Mouse (Mus musculus) R1 (cell line): ENCODE measurements at regions not wholly inside any gene's neighbourhood (a gene's known extent, or its start where the extent isn't known, plus 50 kb on each side); places are given as distances from the start of the nearest gene placed in this dataset.

ENCODE experiments used
- DNase-seq: peaks from one replicate; pipeline ENCODE4 v3.0.0-alpha.2; 2018; ENCODE audit warnings: low read depth, low spot score

GRCm38 (mm10) chr13:80946034-80946433 is 62.9 kb downstream of the Arrdc3 start:
- no peak for DNase-seq

GRCm38 (mm10) chr13:80947705-80948104 is 64.5 kb downstream of the Arrdc3 start:
- DNase-seq, result no peak

GRCm38 (mm10) chr13:80949133-80949697 is 66.0 kb downstream of the Arrdc3 start:
- no peak for DNase-seq

GRCm38 (mm10) chr13:80950239-80950638 is 67.1 kb downstream of the Arrdc3 start:
- no peak for DNase-seq

- no peak for DNase-seq
Measured at GRCm38 (mm10) chr13:80950803-80951202, 67.6 kb downstream of the Arrdc3 start.

- DNase-seq, result no peak
Measured at GRCm38 (mm10) chr13:80951327-80951726, 68.1 kb downstream of the Arrdc3 start.

GRCm38 (mm10) chr13:80952851-80953250 is 69.7 kb downstream of the Arrdc3 start:
- DNase-seq, result no peak

- DNase-seq, result no peak
Measured at GRCm38 (mm10) chr13:80954059-80954645, 71.0 kb downstream of the Arrdc3 start.

- no peak for DNase-seq
Measured at GRCm38 (mm10) chr13:80956966-80957365, 73.8 kb downstream of the Arrdc3 start.

GRCm38 (mm10) chr13:80957419-80958139 is 74.4 kb downstream of the Arrdc3 start:
- DNase-seq, result no peak

- DNase-seq, result no peak
Measured at GRCm38 (mm10) chr13:80959763-80960162, 76.6 kb downstream of the Arrdc3 start.

- no peak for DNase-seq
Measured at GRCm38 (mm10) chr13:80961985-80962617, 78.9 kb downstream of the Arrdc3 start.

- peak; percentile 61 for DNase-seq
Measured at GRCm38 (mm10) chr13:80962789-80963590, 79.8 kb downstream of the Arrdc3 start.

- peak; percentile 6 for DNase-seq
Measured at GRCm38 (mm10) chr13:80963591-80963940, 80.4 kb downstream of the Arrdc3 start.

- no peak for DNase-seq
Measured at GRCm38 (mm10) chr13:80971664-80972063, 88.5 kb downstream of the Arrdc3 start.

- no peak for DNase-seq
Measured at GRCm38 (mm10) chr13:80974424-80974823, 91.2 kb downstream of the Arrdc3 start.

GRCm38 (mm10) chr13:80977266-80977665 is 94.1 kb downstream of the Arrdc3 start:
- DNase-seq, result no peak

- DNase-seq, result no peak
Measured at GRCm38 (mm10) chr13:80981201-80981600, 98.0 kb downstream of the Arrdc3 start.

- peak; percentile 12 for DNase-seq
Measured at GRCm38 (mm10) chr13:80986657-80987056, 103.5 kb downstream of the Arrdc3 start.

- DNase-seq, result no peak
Measured at GRCm38 (mm10) chr13:80989756-80990155, 106.6 kb downstream of the Arrdc3 start.

GRCm38 (mm10) chr13:80992342-80992741 is 109.2 kb downstream of the Arrdc3 start:
- DNase-seq, result no peak
